ENCODE assay signal across 16 mouse cellular contexts in the genomic region with DNA sequence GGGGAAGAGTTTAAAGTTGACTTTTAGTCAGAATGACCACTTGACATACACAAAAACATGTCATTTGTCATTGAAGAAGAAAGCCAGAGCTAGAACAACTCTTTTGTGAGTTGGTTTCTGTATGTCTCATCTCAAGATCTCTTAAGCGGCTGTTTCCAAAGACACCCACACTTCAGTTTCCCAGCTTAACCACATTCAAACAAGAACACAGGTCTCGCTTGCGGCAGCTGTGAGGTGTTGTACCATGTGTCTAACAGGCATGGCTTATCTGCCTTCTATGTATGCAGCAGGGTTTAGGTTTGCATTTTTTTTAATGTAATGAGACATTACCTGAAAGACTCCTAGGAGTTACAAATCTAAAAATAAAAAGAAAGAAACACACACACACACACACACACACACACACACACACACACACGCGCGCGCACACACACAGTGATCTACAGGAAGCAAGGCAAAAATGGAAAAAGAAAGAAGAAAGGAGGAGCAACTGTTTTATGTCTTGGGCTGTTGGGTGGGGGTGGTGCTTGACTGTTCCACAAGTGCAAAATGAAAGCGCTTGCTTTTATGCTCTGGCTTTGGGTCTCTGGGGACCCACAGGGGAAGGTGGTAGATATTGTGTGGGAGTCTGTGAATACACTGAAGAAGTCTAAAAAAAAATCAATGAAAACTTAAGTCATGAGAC.
DNase-seq lines count a peak whose midpoint lies in the region; ATAC-seq and TF ChIP-seq lines count a peak whose summit lies in the region.
"Had no signal": no experiment of that assay in that cellular context is flagged by ENCODE, and none has a peak within 500 bp of the region (broad histone marks: within the 10 kb centered on the region; RNA-seq: fewer than 3 reads in every experiment).

No protein-coding gene starts in this region.

- no peak for TF ChIP-seq EP300 in liver, postnatal 0 days (IDR thresholded peaks at IDR 0.05; ENCODE audit: low read depth)

- no peaks in the 10 kb centered on the region for H3K27me3 ChIP-seq in liver, postnatal 0 days (ENCODE audit: insufficient read depth, low read length)
- no peaks in the 10 kb centered on the region for H3K27me3 ChIP-seq in liver, embryonic 11.5 days (replicated peaks; ENCODE audit: control insufficient read depth, insufficient read depth, low read length)
- H3K27me3 ChIP-seq in hindbrain, embryonic 14.5 days (ENCODE audit: control insufficient read depth, insufficient read depth, low read length) = no peaks in the 10 kb centered on the region
- H3K27me3 ChIP-seq in cerebellum, adult 2 months (ENCODE audit: control insufficient read depth, insufficient read depth, low read length) = no peaks in the 10 kb centered on the region

- no peaks in the 10 kb centered on the region for H3K4me1 ChIP-seq in liver, postnatal 0 days (ENCODE audit: insufficient read depth)
- no peaks in the 10 kb centered on the region for H3K4me1 ChIP-seq in liver, embryonic 11.5 days (replicated peaks; ENCODE audit: control insufficient read depth, insufficient read depth, low read length)
- no peaks in the 10 kb centered on the region for H3K4me1 ChIP-seq in hindbrain, embryonic 14.5 days (replicated peaks; ENCODE audit: control insufficient read depth, insufficient read depth, low read length)
- H3K4me1 ChIP-seq in cerebellum, adult 2 months (ENCODE audit: control insufficient read depth, insufficient read depth, low read length) = no peaks in the 10 kb centered on the region
- H3K4me1 ChIP-seq: limb, embryonic 10.5 days had no signal

- TF ChIP-seq CTCF in liver, postnatal 0 days (IDR thresholded peaks at IDR 0.05; ENCODE audit: low read depth) = no peak
- no peak for TF ChIP-seq CTCF in cerebellum, adult 2 months (IDR thresholded peaks at IDR 0.05; ENCODE audit: borderline replicate concordance, insufficient read depth, low read depth, low read length)

- ATAC-seq in liver, postnatal 0 days = no peak
- ATAC-seq in liver, embryonic 11.5 days (replicated peaks; ENCODE audit: low FRiP score) = no peak
- peak; percentile 48 to 78; a peak in 3 of 4 replicates for ATAC-seq in hematopoietic stem cell, adult 5-6 weeks (replicated peaks in 1 of 2; ENCODE audit: insufficient read depth in 1 of 2, low FRiP score in 2 of 2, low TSS enrichment in 1 of 2, low read depth in 1 of 2, poor library complexity in 2 of 2, severe bottlenecking in 2 of 2)
- no peak for ATAC-seq in hindbrain, embryonic 14.5 days (ENCODE audit: low FRiP score)

- no peak overlapping the region for H3K4me3 ChIP-seq in liver, postnatal 0 days (ENCODE audit: low read depth, low read length)
- no peak overlapping the region for H3K4me3 ChIP-seq in liver, embryonic 11.5 days (ENCODE audit: low read depth, low read length)
- H3K4me3 ChIP-seq in hindbrain, embryonic 14.5 days (replicated peaks; ENCODE audit: low read length) = no peak overlapping the region
- H3K4me3 ChIP-seq in cerebellum, adult 2 months (replicated peaks; ENCODE audit: insufficient read depth, low read depth, low read length) = no peak overlapping the region
- H3K4me3 ChIP-seq: limb, embryonic 10.5 days had no signal

- 52% methylated on average over 8 of the region's 8 CpGs for WGBS in liver, postnatal 0 days (ENCODE audit: insufficient replicate concordance)
- 81% methylated on average over 8 of the region's 8 CpGs for WGBS in liver, embryonic 11.5 days
- 91% methylated on average over 8 of the region's 8 CpGs for WGBS in hindbrain, embryonic 14.5 days
- WGBS in cerebellum, adult 2 months = 94% methylated on average over 8 of the region's 8 CpGs

- no peak overlapping the region for H3K27ac ChIP-seq in liver, postnatal 0 days (ENCODE audit: low read depth)
- H3K27ac ChIP-seq in liver, embryonic 11.5 days (ENCODE audit: low read depth, low read length) = no peak overlapping the region
- H3K27ac ChIP-seq in hindbrain, embryonic 14.5 days = no peak overlapping the region
- no peak overlapping the region for H3K27ac ChIP-seq in cerebellum, adult 2 months (ENCODE audit: insufficient read depth, low read length)
- H3K27ac ChIP-seq: limb, embryonic 10.5 days had no signal

- TF ChIP-seq POLR2A in cerebellum, adult 2 months (IDR thresholded peaks at IDR 0.05; ENCODE audit: borderline replicate concordance, insufficient read depth, low read length) = no peak

- H3K9ac ChIP-seq in liver, postnatal 0 days (replicated peaks) = no peak overlapping the region
- no peak overlapping the region for H3K9ac ChIP-seq in liver, embryonic 11.5 days (ENCODE audit: low read depth, low read length)
- no peak overlapping the region for H3K9ac ChIP-seq in hindbrain, embryonic 14.5 days

- no peaks in the 10 kb centered on the region for H3K36me3 ChIP-seq in liver, postnatal 0 days (replicated peaks; ENCODE audit: insufficient read depth, low read length)
- no peaks in the 10 kb centered on the region for H3K36me3 ChIP-seq in liver, embryonic 11.5 days (ENCODE audit: control insufficient read depth, insufficient read depth, low read length)
- no peaks in the 10 kb centered on the region for H3K36me3 ChIP-seq in hindbrain, embryonic 14.5 days (replicated peaks; ENCODE audit: control insufficient read depth, insufficient read depth)
- H3K36me3 ChIP-seq: limb, embryonic 10.5 days had no signal

- H3K9me3 ChIP-seq in liver, postnatal 0 days (ENCODE audit: low read length) = no peaks in the 10 kb centered on the region
- no peaks in the 10 kb centered on the region for H3K9me3 ChIP-seq in liver, embryonic 11.5 days (ENCODE audit: control insufficient read depth, low read length)
- no peaks in the 10 kb centered on the region for H3K9me3 ChIP-seq in hindbrain, embryonic 14.5 days (ENCODE audit: control insufficient read depth, low read length)
- H3K9me3 ChIP-seq: limb, embryonic 10.5 days had no signal

- no peak overlapping the region for H3K4me2 ChIP-seq in liver, postnatal 0 days (ENCODE audit: low read depth, low read length)
- H3K4me2 ChIP-seq in liver, embryonic 11.5 days = no peak overlapping the region
- no peak overlapping the region for H3K4me2 ChIP-seq in hindbrain, embryonic 14.5 days (replicated peaks)

- DNase-seq in liver, postnatal 0 days = peak; percentile 11
- DNase-seq in liver, embryonic 11.5 days (ENCODE audit: low spot score) = no peak
- DNase-seq in spleen, adult 12 weeks (ENCODE audit: low spot score) = peak; percentile 18
- peak; percentile 58 for DNase-seq in thymus, postnatal 4 days
- DNase-seq in right cerebral cortex, postnatal 25 days = no peak
- DNase-seq in hindbrain, embryonic 14.5 days (ENCODE audit: low spot score) = no peak
- DNase-seq in cerebellum, adult 2 months = no peak
- DNase-seq: adrenal gland, postnatal 36 days; cerebellum, adult 11 months; gastrocnemius, postnatal 25 days; kidney, adult 11 months; lung, adult 2 months; midbrain, embryonic 14.5 days; right cerebral cortex, adult 18-20 months had no signal

Comparison
In these comparisons a context has a peak if more than half of its experiments do, and no peak if none do; other contexts are left out.
1. DNase-seq: peak in liver, postnatal 0 days (single experiment), spleen, adult 12 weeks (single experiment) and thymus, postnatal 4 days (single experiment); none in liver, embryonic 11.5 days (single experiment), right cerebral cortex, postnatal 25 days (single experiment), hindbrain, embryonic 14.5 days (single experiment) and cerebellum, adult 2 months (0 of 2).
2. ATAC-seq: peak in hematopoietic stem cell, adult 5-6 weeks (2 of 2); none in liver, postnatal 0 days (single experiment), liver, embryonic 11.5 days (single experiment) and hindbrain, embryonic 14.5 days (single experiment).